Mouse (Mus musculus) ES-Bruce4 (cell line): ENCODE results near the gene Tmem132c.

Source experiments
- CTCF ChIP-seq: IDR thresholded peaks from one replicate; pipeline ENCODE4 v1.8.1; 2011; ENCODE audit warnings: low read depth, low read length
- EP300 ChIP-seq: IDR thresholded peaks from 2 replicates; pipeline ENCODE4 v1.6.1; 2011; ENCODE audit warnings: low read depth, low read length; ENCODE audit not compliant: insufficient read depth
- POLR2A ChIP-seq: IDR thresholded peaks from one replicate; pipeline ENCODE4 v1.8.1; 2011; ENCODE audit warnings: low read length; ENCODE audit not compliant: insufficient read depth

- TF ChIP-seq POLR2A (no peak), CTCF (no peak), EP300 (no peak)
Measured at GRCm38 (mm10) chr5:127282539-127283123, 41.0 kb downstream of the Tmem132c start.
